Mouse (Mus musculus) spleen, adult 2 months (tissue): ENCODE data around the gene Dhps. TPM values are rescaled to one million over a fixed set of nuclear protein-coding genes. Genes with fewer than 3 reads are reported as not detected.

Source experiments
- DNase-seq, 2 experiments: peaks; one replicate each; pipeline versions ENCODE4 v3.0.0 to v3.0.0-alpha.2; 2012 to 2021; ENCODE audit warnings: low spot score in 2 of 2, low read depth in 1 of 2
- H3K27ac ChIP-seq: fragments of 200-500 bp; 2 replicates; pipeline ENCODE4 v1.5.1; 2012; ENCODE audit warnings: low read length, inconsistent platforms; ENCODE audit not compliant: insufficient read depth
- H3K27me3 ChIP-seq: fragments of 200-500 bp; 2 replicates; pipeline ENCODE4 v1.6.1; 2012; ENCODE audit warnings: mild to moderate bottlenecking, moderate library complexity, low read length, inconsistent platforms; ENCODE audit not compliant: control insufficient read depth, insufficient read depth
- H3K36me3 ChIP-seq: fragments of 200-500 bp; 2 replicates; pipeline ENCODE4 v1.6.1; 2012; ENCODE audit warnings: mild to moderate bottlenecking, low read length, inconsistent platforms; ENCODE audit not compliant: control insufficient read depth, insufficient read depth
- H3K4me1 ChIP-seq: fragments of 200-500 bp; 2 replicates; pipeline ENCODE4 v1.6.1; 2011; ENCODE audit warnings: inconsistent platforms; ENCODE audit not compliant: control insufficient read depth, insufficient read depth, insufficient read length
- H3K4me3 ChIP-seq: fragments of 200-500 bp; 2 replicates; pipeline ENCODE4 v1.5.1; 2011; ENCODE audit warnings: mild to moderate bottlenecking, inconsistent platforms; ENCODE audit not compliant: insufficient read depth, insufficient read length; ENCODE audit errors: extremely low read depth
- CTCF ChIP-seq: fragments of 200-500 bp; IDR thresholded peaks from 2 replicates; pipeline ENCODE4 v1.5.1; 2011; ENCODE audit warnings: mild to moderate bottlenecking, inconsistent platforms; ENCODE audit not compliant: insufficient read depth, insufficient read length, insufficient replicate concordance; ENCODE audit errors: extremely low read depth
- POLR2A ChIP-seq: fragments of 200-500 bp; IDR thresholded peaks from 2 replicates; pipeline ENCODE4 v1.6.1; 2011; ENCODE audit warnings: low read depth, low read length, inconsistent platforms
- WGBS: fragments of 180-500 bp; shearing (Covaris S2); methylation state at CpG from one replicate; pipeline ENCODE4 v1.1.7; 2018; 5-methylcytosine and 5-hydroxymethylcytosine counted together
- polyA plus RNA-seq: library from polyadenylated mRNA; depleted of rRNA; stranded (reverse); fragments of >200 nt; gene quantifications from 2 replicates; pipeline ENCODE4 v1.2.3, GENCODE M21; 2012; rRNA removed

Dhps gene
- 40.6 and 84.9 TPM in 2 replicates for polyA plus RNA-seq

DNA sequence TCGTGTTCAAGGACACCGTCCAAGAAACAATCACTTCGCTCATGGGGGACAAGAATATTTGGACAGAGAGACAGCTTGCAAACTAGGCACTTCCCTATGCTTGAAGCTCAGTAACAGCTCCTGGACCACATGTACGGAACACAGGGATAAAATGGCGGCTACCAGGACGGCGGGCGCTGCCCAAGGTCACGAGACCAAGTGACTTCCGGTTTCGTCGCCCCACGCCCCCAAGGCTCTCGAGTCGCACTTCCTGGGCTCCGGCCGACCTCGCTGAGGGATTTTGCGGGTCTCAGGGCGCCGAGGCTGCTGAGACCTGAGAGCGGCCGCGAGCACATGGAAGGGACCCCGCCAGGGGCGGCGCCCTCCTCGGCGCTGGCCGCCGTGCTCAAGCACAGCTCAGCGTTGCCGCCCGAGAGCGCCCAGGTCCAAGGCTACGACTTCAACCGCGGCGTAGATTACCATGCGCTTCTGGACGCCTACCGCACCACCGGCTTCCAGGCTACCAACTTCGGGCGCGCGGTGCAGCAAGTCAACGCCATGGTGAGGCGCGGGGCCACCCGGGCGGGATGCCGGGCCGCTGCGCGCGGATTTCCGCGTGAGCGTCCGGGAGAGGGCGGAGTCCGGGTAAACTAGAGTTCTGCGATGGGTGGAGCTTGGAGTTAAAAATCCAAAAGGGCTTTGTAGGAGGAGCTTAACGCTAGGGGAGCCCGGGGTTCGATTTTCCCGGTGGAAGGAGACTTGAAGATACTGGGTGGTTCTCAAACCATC is at the start of gene Dhps:
TSS of gene Dhps (plus strand) at position 244 of the 768 bp plus-strand sequence.
- TF ChIP-seq CTCF (no peak), POLR2A (peak; percentile 87)
- Histone ChIP-seq H3K4me1 (peaks cover 3% of the 10 kb centered on the region; the same call in 1 of the 2 replicates), H3K27me3 (no peaks in the 10 kb centered on the region), H3K4me3 (peak within 1 kb of the TSS; percentile 97), H3K36me3 (peaks cover 22% of the 10 kb centered on the region), H3K27ac (peak within 1 kb of the TSS; percentile 98)
- DNase-seq: peak; percentile 80 to 88
- under 1% methylated on average over 68 of the region's 68 CpGs for WGBS

DNA sequence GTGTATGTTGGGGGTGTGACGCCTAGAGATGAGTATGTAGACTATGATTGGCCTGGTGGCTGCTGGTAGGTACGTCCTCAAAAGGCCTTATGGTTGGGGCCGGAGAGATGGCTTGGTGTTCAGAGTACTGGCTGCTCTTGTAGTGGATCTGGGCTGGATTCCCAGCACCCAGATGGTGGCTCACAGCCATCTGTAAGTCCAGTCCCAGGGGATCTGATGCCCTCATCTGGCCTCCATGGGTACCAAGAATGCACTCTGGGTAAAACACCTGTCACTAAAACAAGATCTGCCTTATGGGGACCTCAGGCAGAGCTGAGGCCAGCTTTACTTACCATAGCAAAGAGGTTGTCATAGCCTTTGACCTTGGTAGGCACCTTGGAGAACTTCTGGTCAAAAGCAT is 47.7 kb upstream of the Dhps start:
- Histone ChIP-seq H3K36me3 (peaks cover 7% of the 10 kb centered on the region; the same call in 1 of the 2 replicates), H3K4me1 (peaks cover 11% of the 10 kb centered on the region; the same call in 1 of the 2 replicates), H3K27ac (no peak overlapping the region), H3K27me3 (no peaks in the 10 kb centered on the region), H3K4me3 (no peak overlapping the region)
- 94% methylated on average over 3 of the region's 3 CpGs for WGBS
- no peak for TF ChIP-seq POLR2A
- no peak for TF ChIP-seq CTCF
- DNase-seq: no peak

DNA sequence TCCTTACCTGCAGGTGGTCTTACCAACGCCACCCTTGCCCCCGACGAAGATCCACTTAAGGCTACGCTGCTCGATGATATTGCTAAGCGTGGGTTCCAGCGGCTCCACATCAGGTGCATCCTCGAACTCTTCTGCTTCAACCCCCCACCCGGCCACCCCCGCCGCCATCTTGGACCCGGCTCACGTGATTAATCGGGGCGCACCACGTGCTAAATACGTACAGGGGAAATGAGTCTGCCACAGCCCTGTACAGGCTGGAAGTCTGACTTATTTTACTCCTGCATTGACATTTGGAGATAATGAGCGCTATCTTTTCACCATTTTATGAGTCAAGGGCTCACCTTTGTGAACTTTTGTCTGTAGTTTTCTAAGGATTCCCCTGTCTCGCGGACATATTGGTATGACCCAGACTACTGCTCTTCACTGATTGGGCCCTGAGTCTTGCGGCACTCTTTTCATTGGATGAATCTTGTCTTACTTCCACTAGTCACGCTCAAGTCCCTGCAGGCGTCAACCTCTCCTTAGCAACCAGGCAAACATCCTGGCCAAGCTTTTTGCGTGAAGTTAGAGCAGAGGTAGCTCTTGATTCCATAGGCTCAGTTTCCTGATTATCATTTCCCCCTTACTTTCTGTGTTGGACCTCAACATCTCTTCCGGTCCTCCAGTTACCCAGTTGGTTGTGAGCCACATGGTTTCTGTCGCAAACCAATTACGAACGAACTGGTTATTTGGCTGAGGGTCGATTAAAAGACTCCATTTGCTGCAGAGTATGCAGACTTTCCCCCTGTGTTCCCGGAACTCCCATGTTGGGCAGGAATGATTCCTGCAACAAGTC is 46.2 kb upstream of the Dhps start, which contains the start of gene Asna1:
TSS of gene Asna1 (minus strand) at position 184 of the 835 bp plus-strand sequence.
- peaks cover 9% of the 10 kb centered on the region for H3K36me3 ChIP-seq
- peak within 1 kb of the TSS; percentile 83 for H3K27ac ChIP-seq
- no peaks in the 10 kb centered on the region for H3K27me3 ChIP-seq
- WGBS: under 1% methylated on average over 30 of the region's 30 CpGs
- peak within 1 kb of the TSS; percentile 71 for H3K4me3 ChIP-seq
- TF ChIP-seq POLR2A (peak; percentile 19; the same call in 1 of the 2 replicates), CTCF (no peak)
- H3K4me1 ChIP-seq: peaks cover 12% of the 10 kb centered on the region; the same call in 1 of the 2 replicates
- peak; percentile 72 to 95 for DNase-seq

DNA sequence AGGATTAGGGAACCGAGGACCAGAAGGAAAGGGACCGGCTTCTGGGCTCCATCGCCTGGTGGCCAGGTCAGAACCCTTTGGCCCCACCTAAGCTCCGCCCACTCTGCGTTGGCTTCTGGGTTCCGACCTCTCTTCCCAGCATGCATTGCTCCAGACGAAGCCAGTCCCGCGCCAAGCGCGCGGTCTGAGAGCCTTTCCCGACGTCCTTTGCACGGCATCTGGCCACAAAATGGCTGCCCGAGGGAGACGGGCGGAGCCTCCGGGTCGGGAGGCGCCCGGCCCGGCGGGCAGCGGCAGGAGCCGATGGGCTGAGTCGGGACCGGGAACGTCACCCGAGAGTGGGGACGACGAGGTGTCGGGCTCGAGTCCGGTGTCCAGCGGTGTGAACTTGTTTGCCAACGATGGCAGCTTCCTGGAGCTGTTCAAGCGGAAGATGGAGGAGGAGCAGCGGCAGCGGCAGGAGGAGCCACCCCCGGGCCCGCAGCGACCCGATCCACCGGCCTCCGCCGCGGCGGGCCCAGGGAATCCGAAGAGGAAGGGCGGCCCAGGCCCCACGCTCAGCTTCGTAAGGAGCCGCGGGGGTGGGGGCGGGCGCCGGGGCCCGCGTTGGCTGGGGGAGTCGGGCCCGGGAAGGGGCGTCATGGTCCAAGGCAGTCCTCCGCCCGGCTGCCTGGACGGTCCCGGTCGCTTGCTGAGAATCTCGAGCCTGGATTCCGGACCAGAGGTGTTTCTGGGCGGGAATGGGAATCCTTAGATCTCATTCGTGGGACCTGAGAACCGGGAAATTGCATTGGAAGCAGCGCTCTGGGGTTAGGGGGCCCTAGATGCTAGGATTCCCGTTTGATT is 44.7 kb upstream of the Dhps start, which contains the start of gene Trir:
TSS of gene Trir (plus strand) at position 154 of the 846 bp plus-strand sequence.
- Histone ChIP-seq H3K4me3 (peak within 1 kb of the TSS; percentile 95), H3K27me3 (no peaks in the 10 kb centered on the region), H3K36me3 (peaks cover 13% of the 10 kb centered on the region), H3K4me1 (peaks cover 12% of the 10 kb centered on the region; the same call in 1 of the 2 replicates), H3K27ac (peak within 1 kb of the TSS; percentile 98)
- WGBS: under 1% methylated on average over 71 of the region's 75 CpGs
- peak; percentile 95 for TF ChIP-seq POLR2A
- TF ChIP-seq CTCF: no peak
- peak; percentile 91 to 97 for DNase-seq

DNA sequence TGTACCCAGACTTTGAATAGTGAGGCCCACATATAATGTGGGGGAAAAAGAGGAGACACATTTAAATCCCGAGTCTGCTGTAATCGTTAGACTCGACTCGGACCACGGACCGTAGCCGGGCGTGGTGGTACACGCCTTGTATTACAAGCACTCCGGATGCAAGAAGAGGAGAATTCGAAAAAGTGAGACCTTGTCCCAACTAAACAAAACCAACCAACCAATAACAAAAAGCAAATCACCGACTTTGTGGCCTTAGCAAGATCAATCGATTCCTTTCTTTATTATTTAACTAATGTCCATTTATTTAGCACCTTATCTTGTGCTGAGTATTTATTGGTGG is 44.1 kb upstream of the Dhps start:
- peaks cover 12% of the 10 kb centered on the region; the same call in 1 of the 2 replicates for H3K4me1 ChIP-seq
- no peaks in the 10 kb centered on the region for H3K27me3 ChIP-seq
- TF ChIP-seq CTCF (no peak), POLR2A (no peak)
- WGBS: 1% methylated on average over 13 of the region's 13 CpGs
- H3K4me3 ChIP-seq: peak overlapping the region; percentile 95
- H3K36me3 ChIP-seq: peaks cover 13% of the 10 kb centered on the region
- no peak for DNase-seq
- peak overlapping the region; percentile 50; the same call in 1 of the 2 replicates for H3K27ac ChIP-seq

DNA sequence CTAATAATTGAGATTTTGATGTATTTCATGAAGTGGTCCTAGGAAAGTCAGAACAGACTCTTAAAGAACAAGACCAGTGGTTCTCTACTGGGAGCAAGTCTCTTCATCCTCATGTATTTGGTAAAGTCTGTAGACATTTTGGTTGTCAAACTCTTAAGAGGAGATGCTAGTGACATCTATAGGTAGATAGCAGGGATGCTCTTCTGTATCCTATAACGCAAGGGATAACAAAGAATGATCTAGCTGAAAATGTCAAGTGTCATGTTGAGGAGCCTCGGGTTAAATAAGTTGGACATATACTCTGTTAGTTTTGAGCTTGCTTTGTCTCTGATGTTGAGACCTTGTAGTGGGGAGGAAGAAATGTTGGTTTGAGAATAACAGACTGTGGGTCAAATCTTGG is 43.6 kb upstream of the Dhps start:
- H3K4me3 ChIP-seq: no peak overlapping the region
- TF ChIP-seq POLR2A: no peak
- TF ChIP-seq CTCF: no peak
- DNase-seq: no peak
- peaks cover 12% of the 10 kb centered on the region; the same call in 1 of the 2 replicates for H3K4me1 ChIP-seq
- H3K36me3 ChIP-seq: peaks cover 17% of the 10 kb centered on the region
- H3K27me3 ChIP-seq: no peaks in the 10 kb centered on the region
- WGBS: 7% methylated on average over 2 of the region's 2 CpGs
- H3K27ac ChIP-seq: no peak overlapping the region
